Mouse (Mus musculus): ENCODE results near the gene C1qtnf3.

GRCm38 (mm10) chr15:10977151-10977550 is 25.0 kb downstream of the C1qtnf3 start:
- no peak for TF ChIP-seq EP300 (IDR thresholded peaks at IDR 0.05)
- no peak for TF ChIP-seq CTCF (IDR thresholded peaks at IDR 0.05)

Data from lung, postnatal 0 days (tissue).